Mouse (Mus musculus) thymus, postnatal 10 days (tissue): ENCODE data around the gene Nme9.

Source experiments
- DNase-seq, 2 experiments: peaks; one replicate each; pipeline ENCODE4 v3.0.0; 2021; ENCODE audit warnings: low spot score in 2 of 2

Nme9 gene

DNA sequence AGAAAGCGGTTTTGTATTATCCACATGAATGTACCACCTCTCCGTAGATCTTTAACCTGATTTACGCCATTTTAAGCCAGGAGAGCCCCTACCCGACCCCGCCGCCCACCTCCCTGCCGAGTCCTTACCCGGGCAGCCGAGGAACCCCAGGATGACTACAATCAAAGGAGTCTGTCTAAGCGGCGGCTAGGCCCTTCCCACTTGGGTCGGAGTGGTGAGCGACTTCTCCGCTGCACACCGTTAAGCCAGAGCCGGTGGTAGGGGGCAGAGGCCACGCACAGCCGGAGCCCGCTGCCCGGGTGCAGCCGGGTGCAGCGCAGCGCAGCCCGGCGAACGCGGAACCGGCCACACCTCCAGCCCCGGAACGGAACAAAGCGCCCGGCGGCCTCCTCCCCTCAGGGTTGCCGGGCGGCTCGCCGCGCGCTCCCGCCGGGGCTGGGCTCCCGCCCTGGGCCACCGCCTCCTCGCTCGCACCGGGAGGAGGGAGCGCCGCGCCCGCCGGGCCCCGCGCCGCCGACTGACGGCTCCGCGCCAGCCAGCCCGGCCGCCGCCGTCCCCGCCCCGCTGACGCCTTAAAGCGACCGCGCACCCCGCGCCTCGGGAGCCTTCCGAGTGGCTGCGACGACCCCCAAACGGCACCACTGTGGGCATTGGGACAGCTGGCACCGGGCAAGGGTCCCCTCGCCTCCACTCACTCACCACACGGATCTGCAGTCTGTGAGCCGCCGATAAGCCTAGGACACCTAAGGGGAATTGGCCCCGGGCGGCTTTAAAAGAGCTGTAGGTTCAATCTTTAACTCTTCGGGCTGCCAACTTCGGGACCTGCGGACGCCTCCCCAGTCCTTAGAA is 14.9 kb upstream of the Nme9 start:
- peak in 1 of 2 experiments; percentile 29 for DNase-seq

DNA sequence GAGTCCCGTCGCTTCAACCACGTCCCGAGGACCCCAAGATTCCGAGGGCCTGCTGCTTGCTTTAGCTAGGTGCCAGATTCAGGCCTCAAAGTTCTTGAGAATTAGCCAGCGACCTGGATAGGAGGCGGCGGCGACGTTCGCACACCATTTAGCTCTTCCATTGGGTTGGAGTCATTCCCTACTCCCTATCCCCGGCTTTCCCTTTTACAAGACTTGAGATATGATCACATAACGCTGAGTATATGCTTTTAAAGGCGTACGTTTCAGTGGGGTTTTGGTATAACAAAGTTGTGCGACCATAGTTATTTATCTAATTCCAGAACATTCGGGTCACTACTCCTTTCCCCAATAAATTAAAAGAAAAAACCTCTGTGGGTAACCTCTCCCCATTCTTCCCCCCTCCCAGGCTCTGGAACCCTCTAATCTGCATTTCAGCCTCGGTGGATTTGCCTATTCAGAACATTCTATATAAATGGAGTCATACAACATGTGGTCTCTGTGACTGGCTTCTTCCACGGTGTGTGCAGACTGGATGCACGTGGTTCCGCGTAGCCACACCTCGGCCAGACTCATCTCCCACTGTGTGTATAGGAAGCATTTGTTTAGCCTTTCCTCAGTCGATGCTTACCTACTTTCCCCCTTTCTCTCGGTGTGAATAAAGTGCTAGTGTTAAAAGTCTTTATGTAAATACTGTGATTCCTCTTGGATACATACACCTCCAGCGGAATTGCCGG is 14.1 kb upstream of the Nme9 start, which contains the start of gene Mras:
Gene Mras, minus strand, starts transcription at position 351 of the 734 bp plus-strand sequence.
- DNase-seq, result no peak

DNA sequence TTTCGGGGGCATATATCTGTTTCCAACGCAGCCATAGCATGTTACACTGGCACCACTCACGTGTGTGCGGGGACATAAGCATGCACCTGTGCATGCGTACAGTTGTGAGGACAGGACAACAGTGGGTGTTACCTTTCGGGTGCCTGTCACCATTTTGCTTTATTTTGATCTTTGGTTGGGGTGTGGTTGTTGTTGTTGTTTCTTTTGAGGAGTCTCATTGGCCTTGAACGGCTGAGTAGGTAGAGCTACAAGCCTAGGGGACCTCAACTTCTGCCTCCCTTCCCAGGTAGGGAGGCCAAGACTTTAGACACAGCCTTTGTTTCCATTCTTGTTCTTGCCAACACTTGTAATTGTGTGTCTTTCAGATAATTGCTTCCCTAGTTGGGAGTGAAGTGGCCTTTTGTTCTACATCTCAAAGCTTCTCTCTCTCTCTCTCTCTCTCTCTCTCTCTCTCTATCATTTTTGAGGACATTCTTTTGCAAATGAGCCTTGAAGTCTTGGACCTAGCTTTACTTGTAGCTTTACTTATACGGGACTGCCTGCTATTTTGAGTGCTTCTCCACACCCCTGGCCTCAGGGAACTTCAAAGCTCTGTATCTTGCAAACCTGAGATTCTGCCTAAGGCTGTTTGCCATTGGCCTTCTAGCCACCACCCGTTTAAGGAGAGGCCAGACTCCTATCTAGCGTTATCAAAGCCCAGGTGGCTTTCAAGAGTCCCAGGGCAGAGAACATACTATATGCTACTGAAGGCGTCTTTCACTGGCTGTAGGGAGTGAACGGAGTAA is 13.3 kb upstream of the Nme9 start:
- DNase-seq, result no peak

DNA sequence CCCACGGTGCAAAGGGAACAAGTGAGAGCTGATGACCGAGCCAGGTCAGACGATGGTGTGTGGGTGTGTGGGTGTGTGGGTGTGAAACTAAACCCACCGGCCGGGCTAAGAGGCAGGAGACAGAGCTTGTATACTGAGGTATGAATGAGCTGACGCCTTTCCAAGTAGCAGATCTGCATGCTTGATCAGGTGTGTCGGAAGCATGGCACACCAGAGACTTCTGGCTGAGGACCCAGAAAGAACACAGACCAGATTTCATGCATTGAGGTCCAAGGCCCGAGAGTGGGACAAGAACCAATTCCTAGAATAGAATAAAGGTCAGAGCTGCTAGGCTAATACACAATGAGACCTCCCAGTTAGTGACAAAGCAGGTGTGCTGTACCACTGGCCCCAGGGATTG is 12.2 kb upstream of the Nme9 start:
- DNase-seq, result no peak

DNA sequence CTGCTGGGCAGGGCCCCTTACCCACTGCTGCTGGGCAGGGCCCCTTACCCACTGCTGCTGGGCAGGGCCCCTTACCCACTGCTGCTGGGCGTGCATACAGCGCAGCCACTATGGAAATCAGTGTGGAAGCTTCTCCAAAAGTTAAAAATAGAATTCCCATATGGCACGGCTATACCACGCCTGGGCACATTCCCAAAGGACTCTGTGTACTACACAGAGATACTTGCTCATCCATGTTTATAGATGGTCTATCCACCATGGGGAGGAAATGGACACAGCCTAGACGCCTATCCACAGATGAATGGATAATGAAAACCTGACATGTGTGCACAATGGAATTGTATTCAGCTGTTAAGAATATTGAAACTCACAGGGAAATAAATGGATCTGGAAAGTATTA is 10.3 kb upstream of the Nme9 start:
- DNase-seq, result no peak

DNA sequence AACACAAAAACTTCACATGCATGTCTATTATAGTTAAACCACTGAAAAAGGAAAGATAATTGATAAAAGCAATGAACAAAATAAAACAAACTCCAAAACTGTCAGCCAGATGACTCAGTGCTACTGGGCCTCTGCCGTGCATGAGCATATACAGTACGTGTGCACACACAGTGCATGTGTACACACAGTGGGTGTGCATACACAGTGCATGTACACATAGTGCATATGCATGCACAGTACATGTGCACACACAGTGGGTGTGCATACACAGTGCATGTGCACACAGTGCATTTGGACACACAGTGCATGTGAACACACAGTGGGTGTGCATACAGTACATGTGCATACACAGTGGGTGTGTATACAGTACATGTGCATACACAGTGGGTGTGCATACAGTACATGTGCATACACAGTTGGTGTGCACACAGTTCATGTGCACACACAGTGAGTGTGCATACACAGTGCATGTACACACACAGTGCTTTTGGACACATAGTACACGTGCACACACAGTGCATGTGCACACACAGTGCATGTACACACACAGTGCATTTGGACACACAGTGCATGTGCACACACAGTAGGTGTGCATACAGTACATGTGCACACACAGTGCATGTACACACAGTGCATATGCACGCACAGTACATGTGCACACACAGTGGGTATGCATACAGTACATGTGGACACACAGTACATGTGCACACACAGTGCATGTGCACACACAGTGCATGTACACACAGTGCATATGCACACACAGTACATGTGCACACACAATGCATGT is 9.4 kb upstream of the Nme9 start:
- no peak for DNase-seq

DNA sequence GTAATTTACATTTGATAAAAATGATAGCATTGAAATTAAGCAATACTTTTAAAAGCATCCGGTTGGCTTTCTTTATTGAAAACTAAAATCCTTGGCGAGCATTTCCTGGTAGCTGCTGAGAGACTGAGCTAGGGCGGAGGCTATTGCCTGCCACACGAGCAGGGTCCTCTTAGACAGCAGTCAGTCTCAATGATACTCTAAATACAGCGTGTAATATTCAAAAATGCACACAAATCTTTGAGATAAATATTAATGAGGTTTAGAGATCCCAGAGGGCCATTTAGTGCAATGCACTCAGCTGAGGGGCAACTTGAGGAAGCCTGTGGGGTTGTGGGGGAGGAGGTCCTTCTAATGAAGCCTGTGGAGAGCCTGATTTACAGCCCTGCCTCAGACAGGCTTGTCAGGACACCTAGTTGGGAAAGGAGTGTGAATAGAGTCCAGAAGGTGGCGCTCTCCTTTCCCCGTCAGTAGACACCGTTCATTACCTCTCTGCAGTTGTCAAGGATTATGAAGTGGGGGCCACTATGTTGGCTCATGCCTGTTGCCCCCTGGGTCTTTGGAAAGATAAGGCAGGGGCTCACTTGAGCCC is 6.6 kb upstream of the Nme9 start:
- no peak for DNase-seq

DNA sequence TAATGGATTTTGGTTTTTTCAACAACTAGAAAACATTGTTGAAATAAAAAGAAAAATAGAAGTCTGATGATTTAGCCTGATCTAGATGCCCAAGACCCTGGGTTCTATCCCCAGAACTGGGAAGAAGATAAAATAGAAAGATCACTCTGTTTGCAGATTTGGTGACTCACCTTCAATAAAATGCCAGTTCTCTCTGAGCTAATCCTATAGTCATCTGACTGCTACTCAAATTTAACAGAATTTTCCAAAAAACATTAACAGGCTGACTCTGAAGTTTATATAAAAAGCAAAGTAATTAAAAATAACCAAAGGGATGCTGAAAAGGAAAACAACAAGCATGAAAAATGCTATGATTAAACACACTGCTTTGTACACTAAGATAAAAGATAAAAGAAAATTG is 5.0 kb upstream of the Nme9 start:
- DNase-seq, result no peak

DNA sequence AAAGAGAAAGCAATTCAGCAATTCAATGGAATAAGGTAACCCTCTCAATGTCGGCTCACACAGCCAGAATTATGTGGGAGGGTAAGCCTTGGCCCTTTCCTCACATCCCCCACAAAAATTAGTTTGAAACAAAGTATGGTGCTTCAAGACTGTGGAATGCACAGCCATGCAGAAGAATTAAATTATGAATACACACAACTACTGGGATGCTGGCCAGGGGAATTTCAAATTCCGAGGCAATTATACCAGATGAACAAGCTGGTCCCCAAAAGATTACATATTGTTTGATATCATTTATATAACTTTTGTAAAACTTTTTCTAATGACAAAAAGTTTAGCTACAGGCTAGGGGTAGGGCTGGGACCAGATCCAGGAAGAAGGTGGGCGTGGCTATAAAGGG is 4.0 kb upstream of the Nme9 start:
- no peak for DNase-seq

DNA sequence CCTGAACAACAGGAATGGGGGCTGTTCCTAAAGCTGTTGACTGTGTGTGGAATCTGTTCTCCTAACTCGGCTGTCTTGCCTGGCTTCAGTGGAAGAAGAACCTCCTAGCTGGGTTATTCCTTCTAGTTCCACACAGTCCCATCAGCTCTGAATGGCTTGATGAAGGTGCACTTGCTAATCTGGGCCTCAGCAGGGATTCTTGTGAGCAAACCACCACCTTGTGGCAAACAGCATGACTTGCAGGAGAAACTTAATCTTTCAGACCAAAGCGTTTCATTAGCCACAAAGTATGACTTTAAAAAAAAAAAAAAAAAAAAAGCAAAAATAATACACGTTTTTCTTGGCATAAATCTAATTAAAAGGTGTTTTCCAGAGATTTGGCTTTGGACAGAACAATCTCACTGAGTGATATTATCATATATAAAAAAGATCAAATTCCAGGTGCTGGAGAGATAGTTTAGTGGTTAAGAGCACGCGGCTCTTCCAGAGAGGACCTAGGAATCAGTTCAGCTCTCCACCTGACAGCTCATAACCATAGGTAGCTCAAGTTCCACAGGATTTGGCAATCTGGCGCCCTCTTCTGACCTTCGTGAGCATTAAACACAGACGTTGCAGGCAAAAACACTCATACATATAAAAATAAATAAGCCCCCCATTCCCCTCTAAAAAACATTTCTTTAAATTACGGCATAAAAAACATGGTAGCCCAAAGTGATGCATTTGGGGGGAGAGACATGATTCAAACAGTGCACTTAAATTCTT is 1.2 kb upstream of the Nme9 start:
- peak in 1 of 2 experiments; percentile 18 for DNase-seq

DNA sequence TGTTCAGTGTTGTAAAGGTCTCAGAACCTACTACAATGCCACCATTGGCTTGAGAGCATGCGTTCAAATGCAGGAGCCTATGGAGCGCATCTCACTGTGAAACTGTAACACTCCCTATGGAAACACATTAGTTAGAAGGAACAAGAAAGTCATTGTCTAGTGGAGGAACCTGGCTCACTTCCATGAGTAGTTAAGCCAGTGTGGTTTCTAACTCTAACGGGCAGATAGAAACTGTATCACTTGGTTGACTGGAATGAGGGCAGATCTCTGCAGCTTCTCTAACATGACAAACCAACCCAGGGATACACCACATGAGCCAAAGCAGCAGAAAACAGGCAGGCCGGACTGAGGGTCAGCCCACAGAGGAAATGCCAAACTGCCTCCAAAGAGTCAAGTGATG is 2.9 kb downstream of the Nme9 start:
- DNase-seq, result no peak

DNA sequence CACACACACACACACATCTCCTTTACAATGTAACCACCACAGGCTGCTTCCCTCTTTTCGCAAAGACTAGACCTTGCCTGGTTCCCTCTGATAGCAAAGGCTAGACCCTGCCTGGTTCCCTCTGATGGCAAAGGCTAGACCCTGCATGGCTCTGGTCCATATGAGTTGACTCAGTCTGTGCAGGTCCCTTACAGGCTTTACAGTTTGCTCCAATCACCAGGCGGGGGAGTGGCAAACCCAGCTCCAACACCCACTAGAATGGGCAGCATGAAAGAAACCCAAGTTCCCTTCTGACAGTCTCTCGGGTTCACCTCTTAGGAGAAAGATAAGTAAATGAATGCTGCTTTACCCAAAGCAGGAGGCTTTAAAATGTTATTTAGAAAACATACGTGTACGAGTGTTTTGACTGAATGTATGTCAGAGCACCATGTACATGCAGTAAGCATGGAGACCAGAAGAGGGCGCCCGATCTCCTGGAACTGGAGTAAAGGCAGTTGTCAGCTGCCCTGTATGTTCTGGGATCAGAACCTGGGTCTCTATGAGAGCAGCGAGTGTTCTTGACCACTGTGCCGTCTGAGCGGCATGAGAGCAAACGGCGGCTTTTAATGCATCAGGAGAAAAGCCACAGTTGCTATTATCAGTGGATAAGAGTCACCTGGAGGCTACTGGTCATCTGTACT is 7.4 kb downstream of the Nme9 start:
- peak in 1 of 2 experiments; percentile 58 for DNase-seq

DNA sequence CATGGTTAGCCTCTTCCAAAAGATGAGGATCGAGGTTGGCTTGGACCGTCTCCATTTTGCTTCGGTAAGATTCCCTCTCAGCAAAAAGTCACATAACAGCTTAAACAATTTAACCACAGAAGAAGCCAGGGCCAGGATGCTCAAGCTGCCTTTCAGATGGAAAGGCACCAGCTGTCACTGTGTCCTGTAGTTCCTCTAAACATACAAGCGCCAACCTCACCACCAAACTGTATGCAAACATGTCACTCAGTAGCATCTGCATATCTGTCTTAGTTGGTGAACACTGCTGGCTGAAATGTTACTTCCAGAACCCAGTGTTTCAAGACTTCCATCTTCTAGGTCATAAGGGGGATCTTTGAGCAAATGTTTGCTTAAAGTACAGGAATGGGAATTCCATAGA is 8.5 kb downstream of the Nme9 start:
- DNase-seq, result no peak

DNA sequence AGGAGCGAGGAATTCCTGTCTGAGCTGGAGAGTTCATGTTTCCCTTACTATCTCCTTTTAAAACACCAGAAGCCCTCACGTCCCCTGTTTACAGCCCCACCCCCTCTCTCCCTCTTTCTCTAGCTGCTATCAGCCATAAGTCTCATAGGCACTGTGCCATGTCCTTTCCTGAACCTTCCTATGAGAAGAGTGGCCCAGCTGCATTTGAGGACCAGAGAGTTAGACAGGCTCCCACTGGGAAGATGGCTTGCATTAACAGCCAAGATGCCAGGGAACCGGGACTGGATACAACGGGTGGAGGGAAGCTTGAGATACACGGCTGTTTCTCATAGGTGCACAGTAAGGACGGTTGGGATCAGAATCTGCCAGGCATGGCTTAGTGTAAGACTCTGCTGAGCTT is 13.6 kb downstream of the Nme9 start:
- DNase-seq, result no peak

DNA sequence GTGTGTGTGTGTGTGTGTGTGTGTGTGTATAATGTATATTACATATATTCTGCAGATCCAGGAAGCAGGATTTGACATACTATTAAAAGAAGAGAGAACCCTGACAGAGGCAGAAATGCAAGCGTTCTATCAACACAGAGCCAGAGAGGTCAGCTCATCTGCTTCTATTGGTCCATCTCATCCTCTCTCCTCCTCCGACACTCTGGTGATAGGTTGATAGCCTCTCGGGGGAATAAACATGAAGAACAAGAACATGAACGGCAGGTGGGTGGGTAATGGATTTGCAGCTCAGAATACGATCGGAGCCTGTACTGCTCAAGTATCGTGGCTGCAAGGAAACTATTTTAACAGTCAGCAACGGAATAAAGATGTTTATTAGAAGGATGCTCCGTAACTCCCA is 17.3 kb downstream of the Nme9 start:
- DNase-seq, result no peak

DNA sequence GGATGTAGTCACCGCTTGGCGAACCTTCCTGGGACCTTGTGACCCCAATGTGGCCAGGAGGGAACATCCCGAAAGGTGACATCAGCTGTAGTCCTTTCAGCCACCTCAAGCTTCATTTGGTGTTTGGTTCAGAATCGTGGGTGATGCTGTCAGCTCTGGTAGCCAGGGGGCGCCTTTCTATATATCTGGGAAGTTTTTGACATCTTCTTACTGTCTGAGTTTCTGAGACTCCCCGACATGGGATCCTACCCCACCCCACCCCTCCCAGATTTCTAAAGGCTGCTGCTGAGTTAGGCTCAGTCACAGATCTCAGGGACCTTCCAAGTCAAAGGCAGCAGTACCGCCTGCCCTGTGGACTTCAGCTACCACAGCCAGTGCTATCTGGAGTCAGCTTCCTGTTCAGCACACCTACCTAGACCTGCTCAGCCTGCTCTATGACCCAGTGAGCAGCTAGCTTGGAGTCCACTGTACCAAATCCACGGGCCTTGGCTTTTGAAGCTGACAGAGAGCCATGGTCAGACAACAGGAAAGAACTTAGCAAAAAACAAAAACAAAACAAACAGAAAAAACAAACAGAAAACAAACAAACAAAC is 18.5 kb downstream of the Nme9 start:
- DNase-seq, result peak in 1 of 2 experiments; percentile 22

DNA sequence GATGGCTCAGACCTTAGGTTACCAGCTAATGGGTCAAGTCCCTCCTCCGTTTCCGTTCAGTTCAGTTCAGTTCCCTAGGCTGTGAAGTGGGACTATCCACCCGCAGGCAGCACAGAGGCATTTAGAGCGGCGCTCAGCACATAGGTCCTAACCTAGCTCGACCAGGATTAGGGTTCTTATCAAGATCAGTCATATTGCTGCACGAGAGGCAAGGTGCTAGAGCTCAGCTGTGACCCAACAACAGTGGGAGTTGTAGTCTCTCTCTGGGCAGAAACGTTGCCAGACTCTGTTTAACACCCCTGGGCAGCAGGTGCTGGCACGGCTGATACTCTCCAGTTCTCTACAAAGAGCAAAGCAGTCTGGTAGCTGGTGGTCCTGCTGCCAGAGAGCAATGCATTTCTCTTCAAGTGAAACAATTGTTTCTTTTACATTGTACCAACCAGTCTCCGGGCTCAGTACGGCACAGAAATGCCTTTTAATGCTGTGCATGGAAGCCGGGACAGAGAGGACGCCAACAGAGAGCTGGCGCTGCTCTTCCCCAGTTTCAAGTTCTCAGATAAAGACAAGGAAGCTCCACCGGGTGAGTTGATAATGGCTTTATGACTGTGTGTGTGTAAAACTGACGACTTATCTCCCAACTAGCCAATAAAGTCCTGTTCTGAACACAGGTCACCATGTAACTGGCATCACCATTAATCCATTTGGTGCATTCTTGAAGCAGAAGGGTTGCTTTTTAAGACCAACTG is 19.2 kb downstream of the Nme9 start:
- DNase-seq, result no peak

DNA sequence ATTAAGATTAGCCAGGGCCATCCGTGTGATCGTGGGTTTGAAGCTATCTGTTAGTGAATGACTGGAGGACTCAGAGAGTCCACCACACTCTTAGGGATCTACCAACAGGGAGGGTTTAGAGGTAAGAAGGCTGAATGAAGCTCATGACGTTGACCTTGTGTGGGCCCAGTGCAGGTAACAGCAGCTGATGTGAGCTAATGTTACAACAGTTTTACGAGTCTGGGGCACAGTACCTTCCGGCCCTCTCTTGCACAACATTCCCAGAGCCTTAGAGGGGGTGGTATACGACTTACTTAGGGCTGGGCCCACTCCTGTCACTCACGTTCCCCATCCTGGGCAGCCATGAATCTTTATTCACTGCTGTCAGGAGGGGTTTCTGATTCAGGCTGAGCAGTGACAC is 20.1 kb downstream of the Nme9 start:
- DNase-seq, result no peak
